Mouse (Mus musculus) layer of hippocampus, postnatal 25 days (tissue): ENCODE results near the gene Katnal1. TPM values are rescaled to one million over a fixed set of nuclear protein-coding genes. Genes with fewer than 3 reads are reported as not detected.

Experiments used
- DNase-seq, 2 experiments: peaks; one replicate each; pipeline ENCODE4 v3.0.0; 2022; ENCODE audit warnings: mixed read lengths in 2 of 2, low spot score in 1 of 2; ENCODE audit errors: extremely low spot score in 1 of 2
- total RNA-seq, 2 experiments: library from RNA; stranded (reverse); gene quantifications; 2 replicates each; pipeline ENCODE4 v1.2.3; 2021

Katnal1 gene
- total RNA-seq, 2 experiments from 2014 or later = 60.1 to 63.6 TPM

- DNase-seq = no peak
These were observed 106.3 kb downstream of the Katnal1 start for GRCm38 (mm10) chr5:148822772-148823171.

Other genes starting within 250 kb of the Katnal1 start
- gene Gm42791, start 65.8 kb upstream of the Katnal1 start, total RNA-seq = 10 to 100 TPM; 18.9 to 21.1 TPM